Mouse (Mus musculus) stomach, adult 2 months (tissue): ENCODE data around the gene Gm21883. TPM values are rescaled to one million over a fixed set of nuclear protein-coding genes. Genes with fewer than 3 reads are reported as not detected.

Experiments
- polyA plus RNA-seq: library from polyadenylated mRNA; depleted of rRNA; stranded (reverse); fragments of >200 nt; gene quantifications from 2 replicates; pipeline ENCODE4 v1.2.3, GENCODE M21; 2012; rRNA removed

Gene Gm21883
- not detected in 2 replicates for polyA plus RNA-seq

GRCm38 (mm10) chrX:31574183-31574582, at the start of gene Gm21883:
Gm21883 (minus strand) TSS chrX:31574283.

GRCm38 (mm10) chrX:31618820-31619219, 44.7 kb upstream of the Gm21883 start, which contains the start of gene Spin2e:
Spin2e (minus strand) TSS chrX:31618920.

Other genes with a start within 250 kb of the Gm21883 start
- gene Btbd35f26, start 237.8 kb downstream of the Gm21883 start, polyA plus RNA-seq, result not detected in 2 replicates
- not detected in 2 replicates for gene Btbd35f19, start 190.4 kb downstream of the Gm21883 start, polyA plus RNA-seq
- gene Spin2e, start 44.6 kb upstream of the Gm21883 start, polyA plus RNA-seq, result not detected in 2 replicates
- not detected in 2 replicates for gene Btbd35f25, start 142.9 kb upstream of the Gm21883 start, polyA plus RNA-seq